ENCODE assay signal across 8 mouse cellular contexts in genomic region chr4:143411566-143412218, GRCm38 (mm10). TPM values are rescaled to one million over a fixed set of nuclear protein-coding genes. Genes with fewer than 3 reads are reported as not detected.
A peak's percentile ranks its signal among the peaks of the same experiment; 100 is the strongest.
DNase-seq lines count a peak whose midpoint lies in the region; ATAC-seq lines count a peak whose summit lies in the region.

No protein-coding gene starts in this region.

- H3K4me3 ChIP-seq in heart, embryonic 14.5 days (ENCODE audit: control insufficient read depth in 1 of 2, insufficient read depth in 1 of 2, low read depth in 1 of 2, low read length in 2 of 2) = peak overlapping the region; percentile 4 to 71; a peak in 2 of 4 replicates
- H3K4me3 ChIP-seq in liver, embryonic 12.5 days = peak overlapping the region; percentile 62
- H3K4me3 ChIP-seq in neural tube, embryonic 14.5 days (ENCODE audit: low read depth, low read length) = peak overlapping the region; percentile 52

- H3K9me3 ChIP-seq in heart, embryonic 14.5 days (ENCODE audit: control insufficient read depth, low read length) = no peaks in the 10 kb centered on the region
- no peaks in the 10 kb centered on the region for H3K9me3 ChIP-seq in liver, embryonic 12.5 days (replicated peaks)
- H3K9me3 ChIP-seq in neural tube, embryonic 14.5 days (ENCODE audit: control insufficient read depth, low read length) = no peaks in the 10 kb centered on the region

- no peak overlapping the region for H3K27ac ChIP-seq in heart, embryonic 14.5 days (replicated peaks in 1 of 2; ENCODE audit: control insufficient read depth in 1 of 2, insufficient read depth in 1 of 2, low read depth in 2 of 2, low read length in 2 of 2)
- H3K27ac ChIP-seq in liver, embryonic 12.5 days = peak overlapping the region; percentile 20; the same call in 1 of the 2 replicates
- H3K27ac ChIP-seq in neural tube, embryonic 14.5 days (ENCODE audit: low read depth, low read length) = peak overlapping the region; percentile 48; the same call in 1 of the 2 replicates

- DNase-seq in right cerebral cortex, postnatal 10 days (ENCODE audit: low spot score in 2 of 2) = peak; percentile 22 to 32
- DNase-seq in right cerebral cortex, postnatal 4 days = no peak
- peak; percentile 54 for DNase-seq in cerebellum, adult 9-10 months
- DNase-seq in frontal cortex, adult 2 months (ENCODE audit: extremely low spot score in 1 of 2, low spot score in 1 of 2) = no peak
- no peak for DNase-seq in testis, postnatal 10 days (ENCODE audit: low spot score)

- ATAC-seq in heart, embryonic 14.5 days (ENCODE audit: insufficient number of reproducible peaks, insufficient read depth, low FRiP score, low read depth) = no peak
- no peak for ATAC-seq in liver, embryonic 12.5 days
- peak; percentile 25; the same call in 1 of the 2 replicates for ATAC-seq in neural tube, embryonic 14.5 days (ENCODE audit: low read depth)

- H3K9ac ChIP-seq in heart, embryonic 14.5 days (ENCODE audit: low read length) = peak overlapping the region; percentile 78
- H3K9ac ChIP-seq in liver, embryonic 12.5 days = peak overlapping the region; percentile 66
- peak overlapping the region; percentile 61; the same call in 1 of the 2 replicates for H3K9ac ChIP-seq in neural tube, embryonic 14.5 days (replicated peaks; ENCODE audit: low read depth, low read length)

- no peaks in the 10 kb centered on the region for H3K27me3 ChIP-seq in heart, embryonic 14.5 days (ENCODE audit: control insufficient read depth, insufficient read depth, low read length)
- H3K27me3 ChIP-seq in liver, embryonic 12.5 days (replicated peaks) = 0 out of 2 replicates have a peak, but pooled peaks cover 3% of the 10 kb centered on the region
- H3K27me3 ChIP-seq in neural tube, embryonic 14.5 days (ENCODE audit: control insufficient read depth, insufficient read depth, low read length) = no peaks in the 10 kb centered on the region

- H3K4me2 ChIP-seq in heart, embryonic 14.5 days (ENCODE audit: low read length) = peak overlapping the region; percentile 60
- peak overlapping the region; percentile 74 for H3K4me2 ChIP-seq in liver, embryonic 12.5 days
- peak overlapping the region; percentile 40 for H3K4me2 ChIP-seq in neural tube, embryonic 14.5 days (ENCODE audit: low read depth, low read length)

- peaks cover 21% of the 10 kb centered on the region for H3K36me3 ChIP-seq in heart, embryonic 14.5 days (ENCODE audit: control insufficient read depth, insufficient read depth, low read length)
- H3K36me3 ChIP-seq in liver, embryonic 12.5 days = peaks cover 20% of the 10 kb centered on the region
- peaks cover 10% of the 10 kb centered on the region for H3K36me3 ChIP-seq in neural tube, embryonic 14.5 days (ENCODE audit: control insufficient read depth, insufficient read depth, low read length)

- peaks cover 2 to 4% of the 10 kb centered on the region in 2 experiments; a peak in 2 of 4 replicates for H3K4me1 ChIP-seq in heart, embryonic 14.5 days (ENCODE audit: control insufficient read depth in 2 of 2, insufficient read depth in 2 of 2, low read length in 2 of 2)
- H3K4me1 ChIP-seq in liver, embryonic 12.5 days = peaks cover 10% of the 10 kb centered on the region
- no peaks in the 10 kb centered on the region for H3K4me1 ChIP-seq in neural tube, embryonic 14.5 days (ENCODE audit: control insufficient read depth, insufficient read depth, low read length)

- 69% methylated on average over 5 of the region's 5 CpGs for WGBS in heart, embryonic 14.5 days
- WGBS in liver, embryonic 12.5 days (ENCODE audit: insufficient replicate concordance) = 72% methylated on average over 5 of the region's 5 CpGs
- WGBS in neural tube, embryonic 14.5 days = 65% methylated on average over 5 of the region's 5 CpGs

RNA-seq across cellular contexts. Expression of gene Pramef8, which starts 0.5 kb away (rescaled TPM):
- 12.7 and 13.4 TPM in 2 replicates for polyA plus RNA-seq in heart, embryonic 14.5 days (2014; fragmentation: Nextera tagmentation; extraction: Ambion mirVana)
- polyA plus RNA-seq in liver, embryonic 12.5 days (2016; fragmentation: Nextera tagmentation; extraction: Ambion mirVana) = 5.3 and 6.0 TPM in 2 replicates
- 20.7 and 24.2 TPM in 2 replicates for polyA plus RNA-seq in neural tube, embryonic 14.5 days (2014; fragmentation: Nextera tagmentation; extraction: Ambion mirVana)
- 9.4 and 9.5 TPM in 2 replicates for polyA plus RNA-seq in frontal cortex, adult 2 months (2012; rRNA removed)

RNA-seq across cellular contexts. Expression of gene Pramel1, which starts 17.5 kb away (rescaled TPM):
- polyA plus RNA-seq in heart, embryonic 14.5 days (2014; fragmentation: Nextera tagmentation; extraction: Ambion mirVana) = not detected in 2 replicates
- polyA plus RNA-seq in liver, embryonic 12.5 days (2016; fragmentation: Nextera tagmentation; extraction: Ambion mirVana) = not detected in 2 replicates
- polyA plus RNA-seq in neural tube, embryonic 14.5 days (2014; fragmentation: Nextera tagmentation; extraction: Ambion mirVana) = not detected in 2 replicates
- polyA plus RNA-seq in frontal cortex, adult 2 months (2012; rRNA removed) = 0.06 and 0.11 TPM in 2 replicates

RNA-seq across cellular contexts. Expression of gene Oog4, which starts 38.4 kb away (rescaled TPM):
- not detected in 2 replicates for polyA plus RNA-seq in heart, embryonic 14.5 days (2014; fragmentation: Nextera tagmentation; extraction: Ambion mirVana)
- not detected in 2 replicates for polyA plus RNA-seq in liver, embryonic 12.5 days (2016; fragmentation: Nextera tagmentation; extraction: Ambion mirVana)
- polyA plus RNA-seq in neural tube, embryonic 14.5 days (2014; fragmentation: Nextera tagmentation; extraction: Ambion mirVana) = not detected in 2 replicates
- not detected in 2 replicates for polyA plus RNA-seq in frontal cortex, adult 2 months (2012; rRNA removed)

Comparison
In these comparisons a context has a peak if more than half of its experiments do, and no peak if none do; other contexts are left out.
1. DNase-seq: peak in right cerebral cortex, postnatal 10 days (2 of 2) and cerebellum, adult 9-10 months (single experiment); none in right cerebral cortex, postnatal 4 days (single experiment), frontal cortex, adult 2 months (0 of 2) and testis, postnatal 10 days (single experiment).
2. H3K27ac ChIP-seq: peak in liver, embryonic 12.5 days (single experiment) and neural tube, embryonic 14.5 days (single experiment); none in heart, embryonic 14.5 days (0 of 2).
3. Peak in every context shown above with its lines, with median percentiles within 50 percentile points of each other: H3K4me2 ChIP-seq, H3K4me3 ChIP-seq and H3K9ac ChIP-seq.